Mouse (Mus musculus): Measurements from ENCODE around the gene Drc7.
A peak's percentile ranks its signal among the peaks of the same experiment; 100 is the strongest.
"Not testable (repeated sequence)": the region's sequence is repeated elsewhere in the genome, so short reads cannot be mapped to it uniquely, and the experiment has no call there.

Gene Drc7

DNA sequence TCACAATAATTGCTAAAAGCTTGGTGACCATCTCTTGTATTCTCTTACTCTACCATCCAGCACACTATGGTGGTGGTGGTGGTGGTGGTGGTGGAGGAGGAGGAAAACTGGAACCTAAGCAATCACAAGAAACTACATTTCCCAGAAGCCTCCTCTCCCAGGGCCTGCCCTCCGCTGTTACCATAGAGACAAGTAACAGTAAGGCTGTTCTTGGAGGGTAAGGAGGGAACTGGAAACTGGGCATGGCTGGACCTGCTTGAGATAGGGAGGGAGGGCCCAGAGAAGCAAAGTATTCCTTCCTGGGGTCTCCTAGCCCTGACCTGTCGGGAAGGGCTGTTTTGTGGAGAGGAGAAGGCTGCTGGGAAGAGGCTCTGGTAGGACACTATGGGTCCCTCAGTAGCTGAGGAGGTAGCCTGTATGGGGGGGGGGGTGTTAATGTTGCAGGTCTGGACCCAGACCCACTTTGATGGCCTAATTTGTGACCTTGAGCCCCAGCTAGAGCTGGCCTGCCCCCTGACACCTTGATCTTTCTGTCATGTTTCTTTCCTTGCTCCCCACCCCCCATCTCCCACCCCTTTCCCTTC lies at the start of gene Drc7:
Gene Drc7 (plus strand): TSS at position 177 of the 584 bp plus-strand sequence.
- DNase-seq (ENCODE audit: low read depth, low spot score), result peak; percentile 18

DNA sequence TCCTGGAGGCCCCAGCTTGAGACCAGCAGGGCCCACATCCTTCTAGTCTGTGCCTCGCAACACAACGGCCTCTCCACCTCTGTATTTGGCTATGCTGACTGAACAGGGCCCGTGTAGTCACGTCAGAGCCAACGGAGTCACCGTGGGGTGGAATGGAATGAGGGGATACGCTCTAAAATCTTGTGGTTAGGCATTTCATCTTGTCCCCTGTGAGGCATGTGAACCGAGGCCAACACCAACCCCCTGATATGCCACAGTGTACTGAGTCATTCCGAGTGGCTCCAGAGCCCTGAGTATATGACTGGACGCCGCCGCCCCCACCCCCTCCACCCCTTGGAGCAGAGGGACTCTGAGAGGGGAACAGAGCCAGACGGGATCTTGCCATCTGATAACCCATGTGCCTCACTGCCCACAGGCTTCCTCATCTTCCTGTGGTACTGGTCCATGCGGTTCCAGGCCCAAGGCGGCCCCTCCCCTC lies 42.4 kb upstream of the Drc7 start:
- no peak for DNase-seq (ENCODE audit: low read depth, low spot score)

DNA sequence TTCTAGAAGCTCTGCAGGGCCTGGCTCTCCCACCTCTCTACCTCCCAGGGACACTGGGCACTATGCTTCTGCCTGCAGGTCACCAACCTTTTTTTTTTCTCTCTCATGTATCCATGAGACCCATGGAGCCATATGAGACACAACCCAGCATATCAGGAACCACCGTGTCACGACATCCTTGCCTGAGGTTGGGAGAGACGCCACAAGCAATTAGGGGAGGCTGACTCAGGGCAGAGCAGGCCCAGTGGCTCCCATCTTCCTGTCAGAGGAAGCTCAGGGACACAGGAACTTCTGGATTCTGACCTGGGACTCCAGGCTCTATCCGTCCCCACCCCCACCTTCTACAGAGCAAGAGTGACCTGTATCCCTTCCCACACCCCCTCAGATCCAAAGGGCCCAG lies 39.0 kb upstream of the Drc7 start:
- no peak for DNase-seq (ENCODE audit: low read depth, low spot score)

DNA sequence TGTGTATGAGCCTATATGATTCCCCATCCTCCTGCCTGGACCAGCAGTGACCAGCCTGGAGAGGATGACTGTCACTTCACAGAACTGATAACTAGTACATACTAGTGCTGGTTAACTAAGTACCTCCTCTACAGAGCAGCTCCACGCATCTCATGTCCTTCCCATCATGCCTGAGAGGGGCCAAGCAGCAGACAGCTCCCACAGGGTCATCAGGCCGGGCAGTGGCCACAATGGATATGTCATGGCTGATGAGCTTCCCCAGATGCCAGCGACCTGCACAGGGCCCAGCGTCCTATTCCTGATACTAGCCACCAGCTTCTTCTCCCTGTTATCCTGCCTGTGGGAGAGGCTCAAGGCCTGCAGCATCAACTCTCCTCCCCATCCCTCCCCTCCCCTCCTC lies 38.2 kb upstream of the Drc7 start:
- no peak for DNase-seq (ENCODE audit: low read depth, low spot score)

DNA sequence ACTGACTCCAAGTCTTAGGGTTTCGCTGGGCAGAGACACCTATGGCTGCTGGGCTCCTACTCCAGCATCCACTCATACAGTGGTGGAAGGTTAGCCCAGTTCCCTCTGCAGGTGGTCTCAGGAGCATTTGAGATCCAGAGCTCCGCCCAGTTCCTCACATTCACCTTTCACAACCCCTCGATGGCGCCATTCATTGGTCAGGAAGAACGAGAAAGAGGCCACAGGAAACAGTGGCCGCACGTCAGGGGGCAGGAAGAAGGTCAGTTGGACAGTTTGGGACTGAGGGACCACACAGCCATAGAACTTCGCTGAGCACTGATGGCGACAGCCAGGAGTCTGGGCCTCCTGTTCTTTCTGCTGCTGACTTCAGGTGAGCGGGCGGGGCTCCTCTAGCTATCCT lies 37.5 kb upstream of the Drc7 start, which contains the start of gene Adgrg3:
Gene Adgrg3 (plus strand): TSS at position 242 of the 400 bp plus-strand sequence.
- DNase-seq (ENCODE audit: low read depth, low spot score), result no peak

DNA sequence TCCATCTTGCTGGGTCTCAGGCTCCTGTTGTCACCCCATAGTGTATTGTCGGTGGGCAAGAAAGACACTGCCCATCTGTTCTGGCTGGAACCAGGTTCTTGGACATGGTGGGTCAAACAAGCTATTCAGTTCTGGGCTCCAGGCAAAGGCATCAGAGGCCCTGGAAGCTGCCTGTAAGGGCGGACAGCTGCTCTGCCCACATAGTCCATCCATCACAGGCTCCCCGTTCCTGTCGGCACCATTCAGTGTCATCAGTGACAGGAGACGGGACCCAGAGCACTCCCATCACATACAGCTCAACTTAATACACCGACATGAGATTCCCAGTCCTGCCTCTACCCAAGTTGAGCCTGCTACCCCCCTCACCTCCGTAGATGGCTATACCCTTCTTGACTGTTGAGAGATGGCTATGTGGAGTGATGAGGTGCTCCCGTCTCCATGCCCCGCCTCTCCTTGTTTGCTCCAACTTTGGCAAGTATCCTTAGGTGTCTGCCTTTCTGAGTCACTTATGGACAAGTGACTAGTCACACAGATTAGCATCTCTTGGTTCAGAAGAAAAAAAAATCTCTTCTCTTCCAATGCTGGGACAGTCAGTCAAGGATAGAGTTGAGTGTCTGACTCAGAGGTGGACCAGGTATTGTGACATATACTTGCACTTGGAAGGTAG lies 36.8 kb upstream of the Drc7 start:
- no peak for DNase-seq (ENCODE audit: low read depth, low spot score)

DNA sequence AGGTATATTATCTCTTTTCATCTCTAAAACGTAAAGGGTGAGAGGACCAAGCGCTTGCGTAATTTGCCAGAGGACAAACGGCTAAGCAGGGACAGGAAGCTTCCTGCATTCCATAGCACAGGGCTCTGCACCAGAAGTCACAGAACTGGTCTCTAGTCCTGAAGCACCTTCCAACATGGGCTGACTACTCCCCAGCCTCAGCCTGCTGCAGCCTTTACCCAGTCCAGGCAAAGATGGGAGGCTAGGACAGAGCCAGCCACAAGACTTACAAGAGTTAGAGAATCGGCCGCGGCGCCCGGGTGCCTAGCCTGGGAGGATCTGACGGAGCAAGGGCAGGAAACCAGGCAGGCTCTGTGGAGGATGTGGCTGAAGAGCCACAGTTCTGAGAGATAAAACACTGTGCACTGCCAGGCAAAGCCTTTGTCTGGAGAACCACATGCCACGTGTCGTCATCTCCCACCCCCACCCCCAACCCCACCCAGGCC lies 34.6 kb upstream of the Drc7 start:
- DNase-seq (ENCODE audit: low read depth, low spot score), result no peak

DNA sequence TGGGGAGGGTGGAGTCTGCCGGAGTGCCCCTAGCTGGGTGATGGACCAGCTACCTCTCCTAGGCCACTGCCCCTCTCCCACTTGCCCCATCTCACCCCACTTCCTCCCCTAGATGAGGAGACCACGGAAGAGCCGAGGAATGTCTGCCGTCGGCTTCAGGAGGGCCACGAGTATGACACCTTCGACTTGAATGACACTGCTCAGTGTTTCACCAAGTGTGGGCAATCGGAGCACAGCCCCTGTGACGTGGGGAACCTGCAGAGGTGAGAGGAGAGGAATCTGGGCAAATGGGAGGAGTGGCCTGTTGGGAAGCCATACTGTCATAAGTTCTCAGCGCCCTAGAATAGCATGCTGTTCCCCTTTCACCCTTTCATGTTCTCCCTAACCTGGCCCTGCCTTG lies 34.1 kb upstream of the Drc7 start:
- DNase-seq (ENCODE audit: low read depth, low spot score), result no peak

DNA sequence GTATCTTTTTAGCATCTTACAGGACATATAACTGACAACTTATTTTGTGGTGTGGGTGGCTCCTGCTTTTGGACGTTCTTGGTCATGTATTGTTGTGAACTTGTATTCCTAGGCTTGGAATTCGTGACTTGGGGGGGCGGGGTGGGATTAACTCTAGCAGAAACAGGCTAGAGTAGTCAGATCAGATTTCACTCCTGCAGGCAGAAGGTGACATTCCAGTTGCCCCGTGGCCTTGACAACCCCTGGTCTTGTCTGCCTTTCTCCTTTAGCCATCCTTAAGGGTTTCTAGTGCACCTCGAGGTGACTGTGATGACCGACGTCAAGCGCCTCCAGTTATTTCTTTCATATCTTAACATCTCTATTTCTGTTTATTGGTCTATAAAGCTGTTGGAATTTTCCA lies 31.7 kb upstream of the Drc7 start:
- DNase-seq (ENCODE audit: low read depth, low spot score), result no peak

DNA sequence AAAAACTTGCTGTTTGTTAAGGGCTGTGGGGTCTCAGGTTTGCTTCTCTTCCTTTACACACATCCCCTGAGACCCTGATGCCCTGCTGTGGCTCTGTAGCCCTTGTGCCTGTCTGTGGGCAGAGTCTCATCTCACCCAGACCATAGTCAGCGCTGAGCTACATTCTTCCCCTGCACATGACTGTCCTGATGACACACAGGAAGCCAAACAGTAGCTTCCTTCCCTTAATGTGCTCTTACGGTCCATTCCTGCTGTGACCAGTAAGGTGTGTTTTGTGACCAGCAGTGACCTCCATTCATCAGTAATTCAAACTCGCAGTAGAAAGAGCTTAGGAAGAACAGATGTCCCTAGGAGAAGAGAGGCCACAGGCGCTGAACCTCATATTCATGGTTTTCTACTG lies 30.5 kb upstream of the Drc7 start:
- no peak for DNase-seq (ENCODE audit: low read depth, low spot score)

DNA sequence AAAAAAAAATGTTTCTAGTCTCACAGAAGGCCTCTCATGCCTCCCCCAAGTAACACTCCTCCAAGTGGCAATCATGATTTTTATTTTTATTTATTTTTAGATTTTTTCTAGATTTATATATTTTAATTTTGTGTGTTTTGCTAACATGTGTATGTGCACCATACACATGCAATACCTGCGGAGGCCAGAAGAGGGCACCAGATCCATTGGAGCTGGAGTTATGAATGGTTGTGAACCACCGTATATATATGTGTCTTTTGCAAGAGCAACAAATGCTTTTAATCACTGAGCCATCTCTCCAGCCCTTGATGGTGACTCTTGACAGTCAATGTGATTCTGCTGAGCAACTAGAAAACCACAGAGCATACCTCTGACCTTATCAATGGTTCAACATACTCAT lies 29.5 kb upstream of the Drc7 start:
- no peak for DNase-seq (ENCODE audit: low read depth, low spot score)

DNA sequence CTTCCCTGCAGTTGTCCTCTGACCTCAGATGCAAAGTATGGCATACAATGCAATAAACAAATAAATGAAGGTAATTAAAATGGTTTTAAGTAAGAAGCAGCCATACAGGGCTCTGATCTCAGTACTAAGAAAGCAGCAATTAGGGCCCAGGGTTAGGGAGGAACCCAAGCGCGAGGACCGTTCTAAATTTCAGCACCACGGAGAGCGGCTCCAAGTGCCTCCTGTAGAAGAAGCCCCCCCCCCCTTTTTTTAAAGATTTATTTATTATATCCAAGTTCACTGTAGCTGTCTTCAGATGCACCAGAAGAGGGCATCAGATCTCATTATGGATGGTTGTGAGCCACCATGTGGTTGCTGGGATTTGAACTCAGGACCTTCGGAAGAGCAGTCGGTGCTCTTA lies 26.5 kb upstream of the Drc7 start:
- not testable (repeated sequence) for DNase-seq (ENCODE audit: low read depth, low spot score)

DNA sequence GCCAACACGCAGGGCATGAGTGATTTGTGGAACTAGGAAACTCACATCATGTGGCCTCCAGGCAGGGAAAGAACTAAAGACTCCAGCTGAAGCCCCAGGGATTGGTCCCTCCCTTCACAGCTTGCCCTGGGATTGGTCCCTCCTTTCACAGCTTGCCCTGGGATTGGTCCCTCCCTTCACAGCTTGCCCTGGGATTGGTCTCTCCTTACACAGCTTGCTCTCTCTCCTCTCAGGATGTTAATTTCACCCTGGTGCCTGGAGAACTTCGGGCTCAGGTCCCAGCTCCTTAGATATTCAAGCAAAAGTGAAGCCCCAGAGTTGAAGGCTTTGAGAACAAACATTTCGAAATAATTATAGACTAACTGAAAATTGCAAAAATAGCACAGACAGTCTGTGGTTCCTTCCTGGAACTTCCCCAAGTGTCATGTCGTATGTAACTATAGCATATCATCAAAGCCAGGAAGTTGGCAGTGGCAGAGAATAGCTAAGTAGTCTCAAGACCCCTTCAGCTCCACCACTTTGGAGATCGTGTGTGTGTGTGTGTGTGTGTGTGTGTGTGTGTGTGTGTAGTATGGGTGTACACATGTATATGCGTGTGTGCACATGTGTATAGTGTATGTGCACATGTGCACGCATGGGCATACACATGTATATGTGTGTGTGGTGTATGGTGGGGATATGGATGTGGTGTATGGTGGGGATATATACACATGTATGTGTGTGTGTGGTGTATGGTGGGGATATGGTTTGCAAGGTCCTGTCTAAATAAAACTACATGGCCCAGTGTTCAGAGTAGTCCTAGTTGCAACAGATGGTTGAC lies 17.6 kb upstream of the Drc7 start:
- DNase-seq (ENCODE audit: low read depth, low spot score), result peak; percentile 66

DNA sequence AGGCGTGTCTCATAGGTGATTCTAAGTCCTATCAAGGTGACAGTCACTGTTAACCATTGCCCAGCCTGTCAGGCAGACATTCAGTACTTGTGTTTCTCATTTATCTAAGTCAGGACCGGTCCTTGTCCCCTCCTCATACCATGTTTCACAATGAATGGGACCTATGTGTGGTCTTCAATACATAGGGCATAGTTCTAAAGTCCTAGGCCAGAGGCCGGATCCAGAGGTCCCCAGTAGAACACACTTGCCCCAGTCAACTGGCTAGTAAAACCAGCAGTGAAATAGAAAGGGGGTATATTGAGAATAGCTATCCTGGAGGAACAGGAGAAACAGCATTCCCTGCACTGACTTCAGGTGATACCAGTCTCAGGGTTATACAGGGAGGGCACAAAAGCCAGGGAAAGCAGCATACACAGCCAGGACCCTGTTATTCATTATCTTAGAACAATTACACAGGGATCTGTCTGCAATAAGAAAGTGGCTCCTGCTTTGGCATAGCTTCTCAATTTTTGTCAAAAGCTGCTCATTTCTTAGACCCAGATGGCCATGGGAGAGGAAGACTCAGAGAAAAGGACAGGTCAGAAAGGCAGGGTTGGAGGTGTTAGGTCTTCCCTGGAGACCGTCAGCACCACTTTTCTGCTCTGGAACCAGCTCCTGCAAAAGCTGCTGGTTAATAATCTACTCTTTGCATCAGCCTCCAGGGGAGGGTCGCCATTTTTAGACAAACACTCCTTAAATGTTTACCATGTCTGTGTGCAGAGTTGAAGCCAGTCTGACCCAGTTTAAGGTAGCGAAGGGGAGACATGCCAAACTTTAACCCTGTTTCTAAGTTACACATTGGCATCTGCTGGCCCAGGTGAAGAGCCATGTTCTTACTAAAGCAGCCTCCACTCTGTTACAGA lies 12.8 kb upstream of the Drc7 start:
- DNase-seq (ENCODE audit: low read depth, low spot score), result no peak

DNA sequence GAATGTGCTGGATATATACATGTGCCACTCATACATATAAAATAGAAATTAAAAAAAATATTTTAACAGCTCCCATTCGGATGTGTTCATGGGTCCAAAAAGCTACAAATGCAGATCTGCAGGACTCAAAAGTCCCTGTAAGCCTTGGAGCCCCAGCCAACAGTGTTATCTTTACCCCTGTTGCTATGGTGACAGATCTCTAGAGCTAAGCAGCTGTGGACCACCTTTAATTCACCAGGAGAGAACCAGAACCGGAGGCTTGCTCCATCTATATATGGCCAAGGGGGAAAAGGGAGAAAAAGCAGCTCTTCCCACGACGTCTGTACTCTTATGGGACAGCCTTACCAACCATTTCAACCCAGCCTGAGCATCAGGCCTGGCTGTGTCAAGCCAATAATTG lies 10.1 kb upstream of the Drc7 start:
- DNase-seq (ENCODE audit: low read depth, low spot score), result peak; percentile 14

DNA sequence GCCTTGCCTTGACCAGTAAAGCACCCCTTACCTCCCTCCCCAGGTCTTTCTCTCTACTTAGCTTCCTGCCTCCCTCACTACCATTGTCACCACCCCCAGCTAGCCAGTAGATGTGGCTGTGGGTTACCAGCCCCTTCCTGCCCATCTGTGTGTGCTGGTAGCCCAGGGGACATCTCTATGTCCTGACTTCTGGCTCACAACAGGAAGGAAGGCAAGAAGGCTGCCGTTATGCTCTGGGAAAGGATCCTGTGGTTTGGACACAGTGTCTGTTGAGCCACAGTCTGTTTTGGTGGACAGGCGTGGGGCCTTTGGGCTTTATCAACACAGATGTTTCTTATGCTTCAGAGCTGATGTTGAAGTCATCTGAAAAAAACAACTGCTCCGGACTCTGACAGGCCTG lies 7.9 kb upstream of the Drc7 start:
- no peak for DNase-seq (ENCODE audit: low read depth, low spot score)

DNA sequence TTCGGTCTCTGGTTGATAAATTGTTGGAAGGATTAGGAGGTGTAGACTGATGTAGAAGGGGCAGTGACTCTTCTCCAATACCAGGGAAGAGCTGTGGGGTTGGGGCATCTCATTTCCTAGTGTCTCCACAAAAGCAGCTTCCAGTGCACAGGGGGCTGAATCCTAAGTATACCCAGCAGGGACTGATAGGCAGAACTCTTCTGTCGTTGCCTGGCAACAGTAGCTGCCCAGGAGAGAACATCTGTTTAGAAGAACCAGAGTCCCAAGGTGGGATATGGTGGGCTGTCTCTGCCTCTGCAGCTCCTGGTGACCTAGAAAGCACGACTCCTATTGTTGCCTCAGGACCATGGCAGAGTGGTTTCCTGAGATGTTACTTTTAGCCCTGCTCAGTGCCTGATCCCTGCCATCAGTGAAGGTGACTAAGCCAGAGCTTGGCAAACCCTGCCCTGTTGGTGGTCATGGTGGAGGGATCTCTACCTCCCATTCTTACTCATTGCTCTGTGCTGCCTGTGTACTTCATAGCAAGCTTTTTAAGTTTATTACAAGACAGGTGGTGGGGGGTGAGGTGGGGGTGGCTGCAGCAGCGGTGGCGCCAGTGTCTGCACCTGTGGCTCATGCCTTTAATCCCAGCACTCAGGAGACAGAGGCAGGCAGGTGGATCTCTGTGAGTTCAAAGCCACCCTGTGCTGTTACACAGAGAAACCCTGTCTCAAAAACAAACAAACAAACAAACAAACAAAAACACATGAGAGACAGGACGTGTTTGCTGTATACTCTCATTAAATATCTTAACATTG lies 6.8 kb upstream of the Drc7 start:
- no peak for DNase-seq (ENCODE audit: low read depth, low spot score)

DNA sequence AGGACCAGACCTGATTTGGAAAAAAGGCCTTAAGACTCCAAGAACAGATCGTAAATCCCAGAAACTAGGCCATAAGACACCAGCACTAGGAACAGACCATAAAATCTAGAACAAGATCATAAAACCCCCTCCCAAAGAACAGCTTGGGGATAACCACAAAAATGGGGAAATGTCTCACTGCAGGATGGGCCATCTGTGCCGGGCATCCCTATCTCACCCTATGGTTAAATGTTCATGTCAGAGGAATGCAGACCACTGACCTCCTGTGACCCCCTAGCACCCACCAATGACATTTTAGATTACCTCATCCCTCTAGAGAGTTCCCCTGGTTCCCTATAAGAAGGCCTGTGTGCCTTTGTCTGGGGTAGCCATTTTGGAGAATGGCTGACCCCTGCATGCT lies 5.3 kb upstream of the Drc7 start:
- DNase-seq (ENCODE audit: low read depth, low spot score), result no peak

DNA sequence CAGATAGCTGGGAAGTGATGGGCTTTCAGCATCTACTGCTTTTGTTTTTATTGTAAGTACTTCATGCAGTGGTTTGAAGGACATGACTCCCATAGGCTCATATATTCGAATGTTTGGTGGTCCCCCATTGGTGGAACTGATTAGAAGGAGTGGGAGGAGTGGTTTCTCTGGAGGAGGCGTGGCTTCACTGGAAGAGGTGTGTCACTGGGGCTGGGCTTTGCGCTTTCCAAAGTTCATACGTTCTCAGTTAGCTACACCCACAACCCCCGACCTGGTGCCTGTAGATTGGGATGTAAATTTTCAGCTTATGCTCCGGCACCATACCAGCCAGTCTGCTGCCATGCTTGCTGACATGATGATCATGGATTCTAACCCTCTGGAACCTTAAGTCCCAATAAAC lies 465 bp upstream of the Drc7 start:
- DNase-seq (ENCODE audit: low read depth, low spot score), result no peak

DNA sequence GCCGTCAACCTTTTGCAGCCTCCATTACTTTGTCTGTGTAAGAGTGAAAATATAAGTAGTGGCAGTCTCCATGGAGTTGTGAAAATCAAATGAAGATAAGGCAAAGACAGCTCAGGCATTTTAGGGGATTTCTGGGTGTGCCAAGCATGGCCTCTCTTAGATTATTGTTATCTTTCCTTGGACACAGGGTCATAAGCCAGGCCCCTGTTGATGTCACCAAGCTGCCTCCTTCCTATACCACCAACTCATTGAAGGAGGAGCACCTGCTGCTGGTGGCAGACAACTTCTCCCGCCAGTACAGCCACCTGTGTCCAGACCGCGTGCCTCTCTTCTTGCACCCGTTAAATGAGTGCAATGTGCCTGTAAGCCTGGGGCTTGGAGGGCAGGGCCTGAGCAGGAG lies 1.5 kb downstream of the Drc7 start:
- no peak for DNase-seq (ENCODE audit: low read depth, low spot score)

DNA sequence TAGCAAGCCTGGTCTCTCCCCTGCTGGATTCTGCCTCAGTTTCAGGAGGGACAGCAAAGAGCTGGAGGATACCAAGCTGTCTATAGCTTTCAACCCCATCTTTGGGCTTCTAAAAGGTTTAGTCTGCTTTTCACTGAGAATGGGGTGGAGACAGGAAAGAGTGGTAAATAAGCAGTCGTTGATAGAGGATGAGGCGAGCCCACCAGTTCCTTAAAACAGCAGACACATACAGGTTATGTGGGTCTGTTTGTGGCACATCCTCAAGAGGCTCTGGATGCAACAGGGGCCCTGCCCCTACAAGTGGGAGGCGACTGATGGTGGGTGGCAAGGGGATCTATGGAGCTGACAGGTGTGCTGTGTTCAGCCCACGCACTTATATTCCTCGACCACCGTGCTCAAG lies 3.8 kb downstream of the Drc7 start:
- DNase-seq (ENCODE audit: low read depth, low spot score), result no peak
